Mouse (Mus musculus) v-Abl transformed pro-B cells (cell line): ENCODE data around the gene Gucy2d.

Experiments used
- in situ Hi-C, 2 experiments: fragments of 400-800 bp; cut with MboI; formaldehyde crosslinking; loops; one replicate each; pipeline ENCODE4 v1.15.1; 2025; ENCODE audit not compliant: unreplicated experiment in 2 of 2

Gucy2d gene

GRCm38 (mm10) chr7:98437629-98438028 is 2.6 kb upstream of the Gucy2d start:
- in situ Hi-C loops = no loop called here

- in situ Hi-C loops = no loop called here
These were observed 6.7 kb downstream of the Gucy2d start for GRCm38 (mm10) chr7:98446873-98447272.

GRCm38 (mm10) chr7:98447585-98448308 is 7.5 kb downstream of the Gucy2d start:
- in situ Hi-C loops = no loop called here

DNA sequence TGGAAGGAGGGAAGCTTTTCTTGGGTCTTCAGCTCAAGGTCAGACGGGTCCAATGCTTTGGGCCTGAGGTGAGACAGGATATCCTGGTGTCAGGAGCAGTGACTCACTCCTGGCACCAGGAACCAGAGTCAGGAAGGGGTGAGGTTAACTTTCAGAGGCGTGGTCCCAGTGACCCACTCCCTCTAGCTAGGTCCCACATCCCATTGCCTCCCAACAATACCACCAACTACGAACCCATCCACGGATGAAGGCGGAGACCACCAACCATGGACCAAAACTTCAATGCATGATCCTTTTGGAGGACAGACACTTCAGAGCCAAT is 8.1 kb downstream of the Gucy2d start:
- in situ Hi-C loops = no loop called here

DNA sequence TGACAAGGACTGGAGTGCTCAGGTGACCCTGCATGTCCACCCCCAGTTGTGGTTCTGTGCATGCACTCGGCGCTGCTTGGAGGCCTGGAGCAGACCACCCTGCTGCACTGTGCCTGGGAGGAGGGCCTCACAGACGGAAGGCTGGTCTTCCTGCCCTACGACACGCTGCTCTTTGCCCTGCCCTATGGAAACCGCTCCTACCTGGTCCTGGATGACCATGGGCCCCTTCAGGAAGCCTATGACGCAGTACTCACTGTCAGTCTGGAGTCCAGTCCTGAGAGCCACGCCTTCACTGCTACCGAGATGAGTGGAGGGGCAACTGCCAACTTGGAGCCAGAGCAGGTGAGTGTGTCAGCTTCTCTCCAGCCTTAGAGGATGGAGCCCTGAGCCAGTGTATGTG is 9.5 kb downstream of the Gucy2d start:
- in situ Hi-C loops = loop anchor here in 1 of 2 experiments (25.0 kb wide), 1 partner anchor 613 kb away; no protein-coding TSS in a partner anchor

DNA sequence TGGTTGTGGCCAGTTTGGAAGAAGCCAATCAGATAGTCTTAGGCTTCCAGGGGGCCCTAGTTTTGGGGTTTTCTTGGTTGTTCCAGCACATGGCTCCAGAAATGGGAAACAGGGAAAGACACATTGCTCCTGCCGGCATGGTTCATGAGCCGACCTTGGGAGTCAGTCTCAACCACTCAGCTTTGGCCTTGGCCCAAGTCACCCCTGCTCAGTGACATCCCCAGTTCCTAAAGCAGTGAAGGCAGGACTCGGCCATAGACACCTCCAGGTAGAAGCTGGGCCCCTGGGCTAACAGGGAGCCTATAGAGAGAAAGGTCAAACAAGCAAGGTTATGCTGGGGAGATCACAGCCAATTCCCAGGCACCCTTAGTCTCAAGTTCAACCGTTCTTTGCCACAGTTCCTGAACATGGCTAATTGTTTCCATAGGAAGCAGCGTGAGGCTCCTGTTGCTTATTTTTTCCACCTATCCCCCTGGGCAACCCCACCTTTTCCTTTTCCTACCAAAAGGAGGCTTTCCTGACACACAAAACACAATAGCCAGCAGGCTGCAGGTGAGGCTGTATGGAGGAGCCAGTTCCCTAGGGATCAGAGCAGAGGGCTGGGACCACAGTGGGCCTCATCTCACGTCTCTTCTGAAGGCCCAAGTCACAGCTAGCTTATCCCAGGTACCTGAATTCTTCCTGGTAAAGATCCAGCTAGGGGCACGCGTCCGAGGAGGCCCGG is 14.3 kb downstream of the Gucy2d start:
- in situ Hi-C loops = loop anchor here in 1 of 2 experiments (25.0 kb wide), 1 partner anchor 608 kb away; no protein-coding TSS in a partner anchor

GRCm38 (mm10) chr7:98460319-98460718 is 20.1 kb downstream of the Gucy2d start:
- in situ Hi-C loops = loop anchor here in 1 of 2 experiments (10.0 to 25.0 kb wide), 2 partner anchors 474 to 602 kb away; no protein-coding TSS in a partner anchor

GRCm38 (mm10) chr7:98469089-98469488 is 28.9 kb downstream of the Gucy2d start:
- in situ Hi-C loops = loop anchor here in 1 of 2 experiments (10.0 to 25.0 kb wide), 2 partner anchors 466 to 593 kb away; no protein-coding TSS in a partner anchor

- in situ Hi-C loops = loop anchor here in 1 of 2 experiments (25.0 kb wide), 1 partner anchor 590 kb away; no protein-coding TSS in a partner anchor
These were observed 32.3 kb downstream of the Gucy2d start for GRCm38 (mm10) chr7:98472529-98472928.

- in situ Hi-C loops = loop anchor here in 1 of 2 experiments (25.0 kb wide), 1 partner anchor 588 kb away; no protein-coding TSS in a partner anchor
These were observed 34.3 kb downstream of the Gucy2d start for GRCm38 (mm10) chr7:98474558-98474957.

- in situ Hi-C loops = loop anchor here in 1 of 2 experiments (5.0 kb wide), 1 partner anchor 260 kb away; no protein-coding TSS in a partner anchor
These were observed 36.9 kb downstream of the Gucy2d start for GRCm38 (mm10) chr7:98477153-98477552.

GRCm38 (mm10) chr7:98480481-98480880 is 40.3 kb downstream of the Gucy2d start:
- in situ Hi-C loops = loop anchor here (5.0 to 10.0 kb wide), 5 partner anchors 104 to 604 kb away; no protein-coding TSS in a partner anchor

DNA sequence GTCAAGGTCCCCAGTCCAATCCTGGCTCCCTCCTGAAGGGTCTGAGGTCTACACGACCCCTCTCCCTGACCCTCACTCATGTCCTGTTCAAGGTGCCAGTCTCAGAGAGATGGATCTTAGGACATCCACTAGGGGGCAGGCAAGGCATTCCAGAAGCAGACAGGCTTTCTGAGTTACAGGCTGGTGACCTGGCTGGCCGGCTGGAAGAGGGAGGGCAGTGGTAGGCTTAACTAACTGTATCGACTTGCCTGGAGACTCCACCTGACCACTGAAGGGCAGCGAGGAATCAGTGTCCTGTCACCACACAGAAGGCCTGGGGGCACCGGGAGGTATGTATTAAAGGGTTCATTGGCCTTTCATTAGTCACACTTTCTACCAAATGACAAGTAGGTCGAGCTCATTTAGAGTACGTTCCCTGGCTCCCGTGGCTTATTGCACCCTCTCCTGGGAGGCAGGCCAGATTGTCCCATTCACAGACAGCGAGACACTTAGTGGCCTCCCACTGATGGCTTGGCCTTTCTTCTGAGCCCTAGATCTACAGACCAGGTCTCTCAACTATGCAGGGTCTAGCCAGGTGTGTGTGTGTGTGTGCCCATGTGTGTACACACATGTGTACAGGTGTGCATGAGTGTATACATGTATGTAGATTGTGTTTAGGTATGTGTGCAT is 41.0 kb downstream of the Gucy2d start:
- in situ Hi-C loops = loop anchor here (5.0 to 10.0 kb wide), 5 partner anchors 104 to 604 kb away; no protein-coding TSS in a partner anchor

GRCm38 (mm10) chr7:98481861-98482260 is 41.6 kb downstream of the Gucy2d start:
- in situ Hi-C loops = loop anchor here (5.0 to 10.0 kb wide), 5 partner anchors 103 to 603 kb away; no protein-coding TSS in a partner anchor

DNA sequence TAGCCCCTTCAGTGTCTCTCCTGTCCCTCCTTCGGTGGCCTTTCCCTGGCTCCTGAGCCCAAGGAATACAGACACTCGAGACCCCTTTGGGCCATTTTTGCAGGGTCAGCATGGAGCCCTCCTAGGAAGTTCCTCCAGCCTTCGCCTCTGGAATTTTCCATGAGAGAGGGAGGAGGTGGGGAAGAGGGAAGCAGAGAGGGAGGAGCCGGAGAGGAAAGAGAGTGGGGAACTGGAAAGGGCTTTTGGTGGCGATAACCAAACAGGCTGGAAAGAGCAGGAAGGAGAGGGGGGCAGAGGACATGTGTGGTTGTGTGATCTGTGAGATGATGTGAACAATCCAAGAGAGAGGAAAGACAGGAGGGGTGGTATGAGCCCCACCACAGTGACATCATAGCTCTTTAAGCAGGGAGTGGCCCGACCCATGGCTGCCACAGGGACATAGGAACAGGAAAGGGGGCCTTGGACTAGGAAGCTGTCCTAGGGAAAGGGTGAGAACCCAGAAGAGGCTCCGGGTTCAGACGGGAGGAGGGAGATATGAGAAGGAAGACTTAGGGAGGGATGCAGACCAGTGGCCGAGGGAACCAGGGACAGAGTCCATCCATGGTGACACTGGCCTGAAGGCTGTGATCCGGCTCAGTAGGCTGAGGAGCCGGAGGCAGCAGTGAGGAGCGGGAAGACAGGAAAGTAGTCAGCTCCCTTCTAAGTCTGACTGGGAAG is 42.5 kb downstream of the Gucy2d start:
- in situ Hi-C loops = loop anchor here (5.0 to 10.0 kb wide), 5 partner anchors 102 to 602 kb away; no protein-coding TSS in a partner anchor

- in situ Hi-C loops = loop anchor here (5.0 to 10.0 kb wide), 5 partner anchors 102 to 602 kb away; no protein-coding TSS in a partner anchor
These were observed 43.0 kb downstream of the Gucy2d start for GRCm38 (mm10) chr7:98483268-98483607.

DNA sequence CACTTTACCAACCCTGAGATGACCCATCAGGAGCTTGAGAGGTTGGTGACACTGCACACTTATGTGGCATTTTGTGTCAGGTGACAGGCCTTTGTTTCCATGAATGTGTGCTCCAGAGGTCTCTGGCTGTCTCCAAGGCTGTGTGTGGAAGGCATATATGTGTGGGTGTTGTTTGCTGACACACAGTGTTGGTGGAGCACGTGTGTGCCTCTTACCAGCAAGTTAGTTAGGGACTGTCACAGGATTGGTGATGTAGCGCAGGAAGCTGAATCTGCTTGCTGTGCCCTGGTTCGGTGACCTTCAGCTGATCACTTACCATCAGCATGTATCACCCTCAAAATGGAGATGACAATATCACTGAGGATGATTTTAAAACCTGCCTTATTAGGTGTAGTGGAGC is 44.7 kb downstream of the Gucy2d start:
- in situ Hi-C loops = loop anchor here (5.0 to 10.0 kb wide), 7 partner anchors 42 to 600 kb away; partner anchors contain the start of gene Thap12 (in 1 of the 2)

DNA sequence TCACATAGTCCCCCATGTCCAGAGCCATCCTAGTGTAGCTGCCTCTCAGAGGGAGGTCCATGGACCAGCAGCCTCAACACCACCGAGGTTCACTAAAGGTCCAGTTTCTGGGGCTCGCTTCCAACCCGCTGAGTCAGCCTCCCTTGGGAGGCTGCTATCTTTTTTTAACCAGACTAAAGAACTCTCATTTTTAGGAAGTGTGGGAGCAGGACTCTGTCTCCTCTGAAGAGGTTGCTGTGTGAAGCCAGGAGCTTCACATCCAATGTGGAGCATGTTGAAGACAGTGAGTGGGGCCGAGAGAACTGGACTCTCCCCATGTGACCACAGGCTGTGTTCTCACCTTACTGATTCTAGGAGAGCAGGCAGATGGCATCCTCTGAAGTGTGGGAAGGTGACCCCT is 45.3 kb downstream of the Gucy2d start:
- in situ Hi-C loops = loop anchor here (5.0 to 10.0 kb wide), 5 partner anchors 42 to 599 kb away; partner anchors contain the start of gene Thap12 (in 1 of the 2)

DNA sequence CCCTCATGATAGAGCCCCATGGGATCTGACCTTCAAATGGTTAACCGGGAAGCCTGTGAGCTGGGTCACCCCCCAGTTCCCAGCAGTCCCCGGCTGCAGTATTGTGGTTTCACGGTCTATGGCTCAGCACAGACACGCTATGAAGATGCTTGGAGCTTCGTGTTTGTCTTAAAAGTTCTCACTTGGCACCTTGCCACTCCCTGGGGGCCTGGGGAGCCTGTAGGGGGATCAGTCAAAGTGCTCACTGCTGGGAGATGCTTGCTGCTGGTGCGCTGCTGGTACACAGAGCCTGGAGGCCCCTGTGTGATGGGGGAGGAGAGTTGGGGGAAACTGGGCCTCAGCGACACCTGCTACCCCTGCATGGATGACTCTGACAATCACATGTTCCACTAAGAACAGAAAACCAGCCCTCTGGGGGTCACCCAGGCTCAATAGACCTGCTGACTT is 46.3 kb downstream of the Gucy2d start:
- in situ Hi-C loops = loop anchor here (5.0 to 10.0 kb wide), 5 partner anchors 41 to 598 kb away; partner anchors contain the start of gene Thap12 (in 1 of the 2)
